Mouse (Mus musculus): ENCODE measurements around the gene Tmem108. TPM values are rescaled to one million over a fixed set of nuclear protein-coding genes. Genes with fewer than 3 reads are reported as not detected.

The Tmem108 gene
- 0.46 and 0.55 TPM in 2 replicates for polyA plus RNA-seq (2012; rRNA removed)

GRCm38 (mm10) chr9:103761647-103762084 is at the start of gene Tmem108:
Gene Tmem108 (minus strand): TSS chr9:103761837.

DNA sequence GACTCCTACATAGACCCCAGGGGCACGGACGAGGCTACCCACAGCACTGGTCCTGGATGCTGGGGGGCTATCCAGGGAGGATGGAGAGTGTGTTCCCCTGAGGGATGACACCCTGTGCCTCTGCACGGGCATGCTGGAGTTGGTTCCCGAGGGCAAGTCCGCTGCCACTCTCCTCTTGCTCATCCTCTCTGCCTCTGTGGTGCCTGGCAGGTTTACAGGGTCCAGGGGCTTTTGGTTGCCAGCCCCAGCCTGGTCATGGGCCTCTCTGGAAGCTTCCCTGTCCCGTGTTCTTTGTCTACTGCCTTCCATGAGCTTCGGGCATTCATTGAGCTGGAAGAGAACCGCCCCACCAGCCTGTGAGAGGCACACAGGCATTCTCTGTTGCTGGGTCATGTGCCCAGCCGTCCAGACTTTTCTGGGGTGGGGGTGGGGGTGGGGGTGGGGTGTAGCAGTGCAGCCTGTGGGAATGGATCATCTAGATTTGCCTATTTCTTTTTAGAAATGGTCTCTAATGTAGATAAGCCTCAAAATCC is 281.5 kb downstream of the Tmem108 start, which contains the start of gene Bfsp2:
Bfsp2 (minus strand) TSS at position 377 of the 533 bp plus-strand sequence.

Other genes starting within 250 kb of the Tmem108 start
- 1.8 and 2.3 TPM in 2 replicates for gene Nphp3, start 240.7 kb upstream of the Tmem108 start, polyA plus RNA-seq (2012; rRNA removed)

All from liver, embryonic 14 days (tissue).